In the genomic region with DNA sequence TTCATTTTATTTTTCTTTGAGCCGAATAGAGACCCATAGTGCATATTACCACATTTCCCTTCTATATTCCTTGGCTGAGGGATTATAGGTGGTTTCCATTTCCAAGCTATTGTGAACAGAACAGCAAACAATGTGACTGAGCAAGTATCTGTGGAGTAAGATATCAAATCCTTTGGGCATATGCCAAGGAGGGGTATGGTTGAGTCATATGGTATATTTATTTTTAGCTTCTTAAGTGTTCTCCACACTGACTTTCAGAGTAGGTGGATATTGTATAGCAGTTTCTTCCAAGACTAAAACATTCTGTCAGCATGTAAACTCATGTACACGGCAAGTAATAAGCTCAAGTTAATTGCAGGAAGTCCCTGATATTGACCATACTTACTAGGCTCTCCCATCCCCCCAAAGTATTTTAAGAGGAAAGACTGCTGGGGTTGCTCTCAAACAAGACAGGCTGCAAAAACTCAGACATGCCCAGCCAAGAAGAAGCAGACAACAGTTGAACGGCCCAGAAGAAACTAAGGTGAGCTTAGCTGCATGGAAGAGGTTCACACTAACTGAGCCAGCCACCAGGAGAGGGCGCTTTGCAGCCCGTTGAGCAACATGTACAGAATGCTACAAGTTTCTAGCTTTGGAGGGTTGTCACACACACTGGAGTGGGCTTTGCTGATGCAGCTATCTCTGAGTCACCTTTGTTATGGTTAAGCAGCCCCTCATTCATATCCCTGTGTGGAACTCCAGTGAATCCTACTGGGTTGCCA, we compare ENCODE assay signal across 11 mouse cellular contexts.
DNase-seq lines count a peak whose midpoint lies in the region; ATAC-seq and TF ChIP-seq lines count a peak whose summit lies in the region.
"Had no signal": no experiment of that assay in that cellular context is flagged by ENCODE, and none has a peak within 500 bp of the region (broad histone marks: within the 10 kb centered on the region; RNA-seq: fewer than 3 reads in every experiment).

No protein-coding gene starts in this region.

- no peaks in the 10 kb centered on the region for H3K27me3 ChIP-seq in ES-Bruce4 (ENCODE audit: control insufficient read depth, insufficient read depth, low read length, poor library complexity, severe bottlenecking)
- no peaks in the 10 kb centered on the region for H3K27me3 ChIP-seq in embryonic facial prominence, embryonic 10.5 days (replicated peaks; ENCODE audit: low read depth, poor library complexity, severe bottlenecking)
- H3K27me3 ChIP-seq in neural tube, embryonic 15.5 days (replicated peaks), result no peaks in the 10 kb centered on the region
- H3K27me3 ChIP-seq: forebrain, embryonic 13.5 days; stomach, embryonic 15.5 days had no signal

- H3K4me2 ChIP-seq in neural tube, embryonic 15.5 days, result no peak overlapping the region
- H3K4me2 ChIP-seq: forebrain, embryonic 13.5 days; hindbrain, embryonic 14.5 days; stomach, embryonic 15.5 days had no signal

- H3K4me3 ChIP-seq in ES-Bruce4 (ENCODE audit: low read depth, low read length), result no peak overlapping the region
- H3K4me3 ChIP-seq in embryonic facial prominence, embryonic 10.5 days, result no peak overlapping the region
- no peak overlapping the region for H3K4me3 ChIP-seq in neural tube, embryonic 15.5 days (replicated peaks)
- H3K4me3 ChIP-seq: forebrain, embryonic 13.5 days; stomach, embryonic 15.5 days had no signal

- 61% methylated on average over 5 of the region's 5 CpGs for whole genome bisulfite sequencing in embryonic facial prominence, embryonic 10.5 days
- 61% methylated on average over 5 of the region's 5 CpGs for WGBS in neural tube, embryonic 15.5 days

- no peaks in the 10 kb centered on the region for H3K36me3 ChIP-seq in ES-Bruce4 (ENCODE audit: control insufficient read depth, insufficient read depth, low read length, poor library complexity, severe bottlenecking)
- H3K36me3 ChIP-seq in embryonic facial prominence, embryonic 10.5 days (replicated peaks), result no peaks in the 10 kb centered on the region
- no peaks in the 10 kb centered on the region for H3K36me3 ChIP-seq in neural tube, embryonic 15.5 days
- H3K36me3 ChIP-seq: stomach, embryonic 15.5 days had no signal

- ATAC-seq in neural tube, embryonic 15.5 days (ENCODE audit: low FRiP score), result no peak
- ATAC-seq: forebrain, embryonic 13.5 days had no signal

- peak; percentile 68 for TF ChIP-seq CTCF in ES-Bruce4 (IDR thresholded peaks at IDR 0.05; ENCODE audit: low read depth, low read length)

- no peaks in the 10 kb centered on the region for H3K4me1 ChIP-seq in ES-Bruce4 (ENCODE audit: control insufficient read depth, insufficient read depth, low read length)
- H3K4me1 ChIP-seq in embryonic facial prominence, embryonic 10.5 days, result no peaks in the 10 kb centered on the region
- no peaks in the 10 kb centered on the region for H3K4me1 ChIP-seq in neural tube, embryonic 15.5 days
- H3K4me1 ChIP-seq: forebrain, embryonic 13.5 days; stomach, embryonic 15.5 days had no signal

- no peak for TF ChIP-seq EP300 in ES-Bruce4 (IDR thresholded peaks at IDR 0.05; ENCODE audit: insufficient read depth, low read depth, low read length)

- H3K9me3 ChIP-seq in ES-Bruce4 (replicated peaks; ENCODE audit: control insufficient read depth, insufficient read depth, low read length, poor library complexity, severe bottlenecking), result no peaks in the 10 kb centered on the region
- H3K9me3 ChIP-seq in embryonic facial prominence, embryonic 10.5 days, result no peaks in the 10 kb centered on the region
- no peaks in the 10 kb centered on the region for H3K9me3 ChIP-seq in neural tube, embryonic 15.5 days (replicated peaks)
- H3K9me3 ChIP-seq: forebrain, embryonic 13.5 days; stomach, embryonic 15.5 days had no signal

- TF ChIP-seq POLR2A in ES-Bruce4 (IDR thresholded peaks at IDR 0.05; ENCODE audit: insufficient read depth, low read length), result no peak

- no peak overlapping the region for H3K9ac ChIP-seq in ES-Bruce4 (ENCODE audit: low read depth, poor library complexity, severe bottlenecking)
- H3K9ac ChIP-seq in neural tube, embryonic 15.5 days (replicated peaks), result no peak overlapping the region
- H3K9ac ChIP-seq: forebrain, embryonic 13.5 days; hindbrain, embryonic 14.5 days; stomach, embryonic 15.5 days had no signal

- DNase-seq in embryo, embryonic 10 days (ENCODE audit: low spot score), result peak; percentile 34
- no peak for DNase-seq in embryo, embryonic 9.5 days (ENCODE audit: extremely low spot score)
- DNase-seq in left cerebral cortex, adult 18-20 months (ENCODE audit: low spot score in 2 of 2), result peak; percentile 26 to 41
- DNase-seq in left cerebral cortex, adult 11 months (ENCODE audit: low spot score), result no peak
- DNase-seq in embryonic facial prominence, embryonic 10.5 days (ENCODE audit: low spot score), result peak; percentile 15
- DNase-seq in urinary bladder, postnatal 14 days (ENCODE audit: low spot score), result no peak

- H3K27ac ChIP-seq in ES-Bruce4 (ENCODE audit: insufficient read depth, low read length), result no peak overlapping the region
- H3K27ac ChIP-seq in embryonic facial prominence, embryonic 10.5 days (replicated peaks), result no peak overlapping the region
- no peak overlapping the region for H3K27ac ChIP-seq in neural tube, embryonic 15.5 days (replicated peaks)
- H3K27ac ChIP-seq: forebrain, embryonic 13.5 days; hindbrain, embryonic 14.5 days; stomach, embryonic 15.5 days had no signal

Comparison
In these comparisons a context has a peak if more than half of its experiments do, and no peak if none do; other contexts are left out.
1. DNase-seq: peak in embryo, embryonic 10 days (single experiment), left cerebral cortex, adult 18-20 months (2 of 2) and embryonic facial prominence, embryonic 10.5 days (single experiment); none in embryo, embryonic 9.5 days (single experiment), left cerebral cortex, adult 11 months (single experiment) and urinary bladder, postnatal 14 days (single experiment).